Mouse (Mus musculus) ES-E14 (cell line): ENCODE measurements at regions not wholly inside any gene's neighbourhood (a gene's known extent, or its start where the extent isn't known, plus 50 kb on each side); places are given as distances from the start of the nearest gene placed in this dataset.

Experiments
- DNase-seq: peaks from one replicate; pipeline ENCODE4 v3.0.0-alpha.2; 2013; ENCODE audit warnings: low read depth, low spot score
- H3K27ac ChIP-seq: 2 replicates; pipeline ENCODE4 v1.5.1; 2012; ENCODE audit warnings: low read depth, mild to moderate bottlenecking, low read length, moderate library complexity, mixed read lengths; ENCODE audit not compliant: poor library complexity, insufficient read depth, severe bottlenecking
- H3K36me3 ChIP-seq: 2 replicates; pipeline ENCODE4 v1.6.1; 2012; ENCODE audit warnings: mild to moderate bottlenecking, low read length, moderate library complexity, mixed read lengths; ENCODE audit not compliant: control insufficient read depth, poor library complexity, insufficient read depth, severe bottlenecking
- H3K4me1 ChIP-seq, 2 experiments: fragments of 150-350 bp in 1 of 2; sonication (generic) in 1 of 2; 2 replicates each; pipeline ENCODE4 v1.6.1; 2012; ENCODE audit warnings: low read length in 2 of 2, mild to moderate bottlenecking in 1 of 2, mixed read lengths in 1 of 2; ENCODE audit not compliant: control insufficient read depth in 2 of 2, insufficient read depth in 2 of 2, poor library complexity in 1 of 2
- H3K4me3 ChIP-seq, 2 experiments: fragments of 150-350 bp in 1 of 2; sonication (generic) in 1 of 2; 2 replicates each; pipeline ENCODE4 v1.5.1; 2012; ENCODE audit warnings: low read length in 2 of 2, low read depth in 1 of 2, mild to moderate bottlenecking in 1 of 2, mixed read lengths in 1 of 2; ENCODE audit not compliant: insufficient read depth in 1 of 2, poor library complexity in 1 of 2, severe bottlenecking in 1 of 2
- H3K9ac ChIP-seq: 2 replicates; pipeline ENCODE4 v1.6.1; 2012; ENCODE audit warnings: low read depth, mild to moderate bottlenecking, low read length, mixed read lengths; ENCODE audit not compliant: poor library complexity, insufficient read depth, severe bottlenecking
- H3K9me3 ChIP-seq: fragments of 150-350 bp; sonication (generic); 2 replicates; pipeline ENCODE4 v1.6.1; 2012; ENCODE audit warnings: low read depth, mild to moderate bottlenecking, low read length; ENCODE audit not compliant: control insufficient read depth, insufficient read depth
- CHD2 ChIP-seq: IDR thresholded peaks from 2 replicates; pipeline ENCODE4 v1.6.1; 2014; ENCODE audit warnings: mild to moderate bottlenecking, low read depth, low read length, inconsistent platforms
- HCFC1 ChIP-seq: IDR thresholded peaks from 2 replicates; pipeline ENCODE4 v1.6.1; 2012; ENCODE audit warnings: low read length, inconsistent platforms, borderline replicate concordance; ENCODE audit not compliant: insufficient read depth
- MAFK ChIP-seq: IDR thresholded peaks from 2 replicates; pipeline ENCODE4 v1.6.1; 2014; ENCODE audit warnings: mild to moderate bottlenecking, low read depth, low read length, inconsistent platforms; ENCODE audit not compliant: insufficient read depth
- ZC3H11A ChIP-seq: IDR thresholded peaks from 2 replicates; pipeline ENCODE4 v1.6.1; 2012; ENCODE audit warnings: low read depth, mild to moderate bottlenecking, inconsistent platforms, low read length, borderline replicate concordance
- ZNF384 ChIP-seq: IDR thresholded peaks from 2 replicates; pipeline ENCODE4 v1.6.1; 2012; ENCODE audit warnings: low read depth, low read length, inconsistent platforms
- in situ Hi-C, 2 experiments: fragments of 600-800 bp; cut with MboI; formaldehyde crosslinking; loops; one replicate each; pipeline ENCODE4 v1.15.1; 2025; ENCODE audit warnings: low sequenced_read_pairs in 2 of 2, inconsistent platforms in 1 of 2; ENCODE audit not compliant: unreplicated experiment in 2 of 2

DNA sequence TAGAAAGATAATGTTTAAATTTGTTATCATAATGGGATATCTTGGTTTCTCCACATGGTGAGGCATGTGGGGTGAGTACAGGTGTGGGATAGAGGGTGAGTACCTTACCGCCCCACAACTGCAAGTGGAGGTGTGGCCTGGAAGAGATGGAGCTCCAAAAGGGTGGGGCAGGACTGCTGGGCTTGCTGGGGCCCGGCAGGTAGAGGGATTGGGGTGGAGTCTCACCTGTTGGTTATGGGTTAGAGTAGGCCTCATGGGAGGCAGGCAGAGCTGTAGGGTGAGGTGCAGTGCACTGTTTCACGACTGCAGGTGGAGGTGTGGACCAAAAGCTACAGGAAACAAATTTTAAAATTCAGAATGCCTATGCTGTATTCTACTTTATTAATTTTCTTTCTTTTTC lies 365.7 kb downstream of the Fgf9 start:
- TF ChIP-seq ZC3H11A (no peak), CHD2 (no peak), ZNF384 (no peak), MAFK (no peak), HCFC1 (no peak)
- Histone ChIP-seq H3K4me3 (no peak overlapping the region), H3K27ac (no peak overlapping the region), H3K4me1 (no peaks in the 10 kb centered on the region), H3K9ac (no peak overlapping the region), H3K9me3 (no peaks in the 10 kb centered on the region), H3K36me3 (no peaks in the 10 kb centered on the region)
- no peak for DNase-seq
- in situ Hi-C loops, result no loop called here

- H3K27ac ChIP-seq, result no peak overlapping the region
- H3K4me1 ChIP-seq, result no peaks in the 10 kb centered on the region
- no peak overlapping the region for H3K9ac ChIP-seq
- in situ Hi-C loops, result no loop called here
- H3K36me3 ChIP-seq, result no peaks in the 10 kb centered on the region
- no peaks in the 10 kb centered on the region for H3K9me3 ChIP-seq
- TF ChIP-seq CHD2, result no peak
- no peak for TF ChIP-seq HCFC1
- TF ChIP-seq ZC3H11A, result no peak
- no peak for TF ChIP-seq MAFK
- TF ChIP-seq ZNF384, result no peak
- no peak overlapping the region for H3K4me3 ChIP-seq
- no peak for DNase-seq
Measured at GRCm38 (mm10) chr14:58426472-58426871, 356.1 kb downstream of the Fgf9 start.

DNA sequence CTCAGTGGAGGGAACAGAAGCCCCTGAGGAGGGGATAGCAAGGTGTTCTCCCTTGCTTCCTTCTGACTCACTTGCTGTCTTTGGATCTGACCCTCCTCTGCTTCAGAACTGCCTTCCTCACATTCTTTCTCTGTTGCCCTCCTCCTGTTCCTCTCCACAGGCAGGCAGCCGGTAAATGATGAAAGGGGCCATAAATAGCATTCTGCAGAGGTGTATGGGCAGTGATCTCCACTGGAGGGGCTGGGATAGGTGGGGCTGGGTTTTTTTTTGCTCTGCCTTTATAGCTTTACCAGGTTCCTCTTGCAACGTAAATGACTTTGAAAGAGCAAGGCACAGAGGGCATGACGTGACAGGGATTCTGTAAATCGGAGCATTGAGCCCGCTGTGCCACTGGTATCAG lies 351.6 kb downstream of the Fgf9 start:
- no peaks in the 10 kb centered on the region for H3K36me3 ChIP-seq
- TF ChIP-seq MAFK (no peak), CHD2 (no peak), HCFC1 (no peak)
- H3K9me3 ChIP-seq, result no peaks in the 10 kb centered on the region
- in situ Hi-C loops, result no loop called here
- DNase-seq, result peak; percentile 0
- no peak overlapping the region for H3K27ac ChIP-seq
- no peak overlapping the region for H3K9ac ChIP-seq
- no peak overlapping the region for H3K4me3 ChIP-seq
- no peaks in the 10 kb centered on the region for H3K4me1 ChIP-seq

GRCm38 (mm10) chr14:58417545-58417944 lies 347.2 kb downstream of the Fgf9 start:
- no peak for DNase-seq
- H3K27ac ChIP-seq, result no peak overlapping the region
- H3K9me3 ChIP-seq, result no peaks in the 10 kb centered on the region
- H3K9ac ChIP-seq, result no peak overlapping the region
- no peaks in the 10 kb centered on the region for H3K36me3 ChIP-seq
- in situ Hi-C loops, result no loop called here
- TF ChIP-seq ZNF384 (no peak), ZC3H11A (no peak), CHD2 (no peak), MAFK (no peak), HCFC1 (no peak)
- no peak overlapping the region for H3K4me3 ChIP-seq
- no peaks in the 10 kb centered on the region for H3K4me1 ChIP-seq

DNA sequence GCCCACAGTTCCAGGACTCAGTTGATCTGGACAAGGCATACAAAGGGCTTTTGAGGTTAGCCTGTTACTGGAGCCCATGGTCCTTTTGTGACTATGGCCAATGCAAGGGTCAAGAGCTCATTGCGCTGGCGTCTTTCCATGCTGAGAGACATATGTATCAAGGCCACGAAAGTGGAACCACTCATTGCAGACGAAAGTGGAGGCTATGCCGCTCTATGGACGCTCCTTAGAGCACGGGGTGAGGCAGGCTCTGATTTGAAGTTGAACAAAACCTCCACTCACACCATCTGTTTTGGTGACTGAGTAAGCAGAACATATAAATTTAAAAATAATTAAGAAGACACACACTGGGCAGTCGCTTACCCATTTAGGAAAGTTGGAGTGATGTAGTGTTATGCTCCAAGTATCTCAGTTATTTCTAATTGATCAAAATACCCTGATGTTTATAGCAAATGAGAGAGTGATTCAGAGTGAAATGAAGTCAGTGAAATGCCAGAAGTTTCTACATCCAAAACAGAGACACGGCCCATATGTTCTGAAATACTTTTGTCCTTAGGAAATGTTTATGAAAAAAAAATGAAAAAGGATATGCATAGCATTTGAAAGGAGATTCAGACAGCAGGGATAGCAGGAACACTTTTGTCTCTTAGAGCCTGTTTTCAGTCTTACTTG lies 321.8 kb downstream of the Fgf9 start:
- no peak overlapping the region for H3K4me3 ChIP-seq
- H3K9ac ChIP-seq, result no peak overlapping the region
- no peaks in the 10 kb centered on the region for H3K36me3 ChIP-seq
- TF ChIP-seq CHD2, result no peak
- TF ChIP-seq ZC3H11A, result no peak
- no peak for TF ChIP-seq HCFC1
- no peak for TF ChIP-seq MAFK
- no peak for TF ChIP-seq ZNF384
- DNase-seq, result no peak
- H3K27ac ChIP-seq, result no peak overlapping the region
- no peaks in the 10 kb centered on the region for H3K9me3 ChIP-seq
- no peaks in the 10 kb centered on the region for H3K4me1 ChIP-seq
- in situ Hi-C loops, result no loop called here
